ENCODE assay signal across 15 mouse cellular contexts in genomic region chr12:101772962-101773361, GRCm38 (mm10). TPM values are rescaled to one million over a fixed set of nuclear protein-coding genes. Genes with fewer than 3 reads are reported as not detected.
"Had no signal": no experiment of that assay in that cellular context is flagged by ENCODE, and none has a peak within 500 bp of the region (broad histone marks: within the 10 kb centered on the region; RNA-seq: fewer than 3 reads in every experiment).

No protein-coding gene starts in this region.

- H3K36me3 ChIP-seq: hindbrain, embryonic 15.5 days; limb, embryonic 12.5 days; liver, embryonic 13.5 days; midbrain, embryonic 15.5 days; neural tube, embryonic 12.5 days had no signal

- H3K4me1 ChIP-seq: hindbrain, embryonic 15.5 days; liver, embryonic 13.5 days; megakaryocyte, embryonic 14.5 days; midbrain, embryonic 15.5 days; neural tube, embryonic 12.5 days had no signal

- H3K9me3 ChIP-seq: hindbrain, embryonic 15.5 days; limb, embryonic 12.5 days; liver, embryonic 13.5 days; megakaryocyte, embryonic 14.5 days; midbrain, embryonic 15.5 days; neural tube, embryonic 12.5 days had no signal

- H3K9ac ChIP-seq: hindbrain, embryonic 15.5 days; limb, embryonic 12.5 days; liver, embryonic 13.5 days; liver, postnatal 0 days; midbrain, embryonic 15.5 days; neural tube, embryonic 12.5 days had no signal

- H3K4me2 ChIP-seq: hindbrain, embryonic 15.5 days; limb, embryonic 12.5 days; liver, embryonic 13.5 days; midbrain, embryonic 11.5 days; midbrain, embryonic 15.5 days; neural tube, embryonic 12.5 days had no signal

- H3K27ac ChIP-seq: hindbrain, embryonic 15.5 days; limb, embryonic 12.5 days; liver, embryonic 13.5 days; macrophage; midbrain, embryonic 15.5 days; neural tube, embryonic 12.5 days had no signal

- H3K27me3 ChIP-seq: hindbrain, embryonic 15.5 days; limb, embryonic 12.5 days; liver, embryonic 13.5 days; midbrain, embryonic 15.5 days; neural tube, embryonic 12.5 days had no signal

- DNase-seq: kidney, adult 18-20 months; kidney, postnatal 14 days; layer of hippocampus, adult 9-11 months; layer of hippocampus, postnatal 36 days; liver; liver, embryonic 13.5 days; liver, postnatal 0 days; thymus, postnatal 36 days had no signal

- H3K4me3 ChIP-seq: hindbrain, embryonic 15.5 days; limb, embryonic 12.5 days; liver, embryonic 13.5 days; megakaryocyte, embryonic 14.5 days; midbrain, embryonic 15.5 days; neural tube, embryonic 12.5 days had no signal

- ATAC-seq: liver, postnatal 0 days; midbrain, embryonic 15.5 days had no signal

RNA-seq across cellular contexts. Expression of gene Tc2n, which starts 54.6 kb away (rescaled TPM):
- polyA plus RNA-seq: macrophage; neural tube, embryonic 12.5 days had no signal
